Mouse (Mus musculus): ENCODE measurements around the gene Alms1. TPM values are rescaled to one million over a fixed set of nuclear protein-coding genes. Genes with fewer than 3 reads are reported as not detected.
"Not testable (repeated sequence)": the region's sequence is repeated elsewhere in the genome, so short reads cannot be mapped to it uniquely, and the experiment has no call there.

The Alms1 gene
- total RNA-seq, 4 experiments from 2014 or later, result 2.0 to 2.1 (median 2.0) TPM

- DNase-seq (ENCODE audit: low spot score), result not testable (repeated sequence)
These were observed 125.8 kb downstream of the Alms1 start, which contains the start of gene Nat8f7 for GRCm38 (mm10) chr6:85713105-85713504. TSS of gene Nat8f7 (minus strand) at chr6:85713205.

Small RNAs within 50 kb of the gene (microRNA-seq; reads per million reads assigned to microRNA genes)
- gene Gm27317, result not detected

Other genes starting within 250 kb of the Alms1 start
- 10 to 100 TPM; 62.7 to 80.9 (median 72.0) TPM for gene Rab11fip5, start 212.9 kb upstream of the Alms1 start, total RNA-seq (2022)
- gene Noto, start 163.6 kb upstream of the Alms1 start, total RNA-seq (2022), result not detected
- gene Smyd5, start 155.5 kb upstream of the Alms1 start, total RNA-seq (2022), result 10 to 100 TPM; 10.8 to 12.4 (median 11.6) TPM
- gene Cct7, start 136.0 kb upstream of the Alms1 start, total RNA-seq (2022), result 100 to 1,000 TPM; 135 to 164 (median 150) TPM
- 10 to 100 TPM; 11.5 to 12.6 (median 12.0) TPM for gene Pradc1, start 135.6 kb upstream of the Alms1 start, total RNA-seq (2022)
- gene Fbxo41, start 84.5 kb upstream of the Alms1 start, total RNA-seq (2022), result under 1 TPM in 2 of 4 experiments, not detected in 2; 0.03 TPM
- not detected for gene Egr4, start 73.9 kb upstream of the Alms1 start, total RNA-seq (2022)
- under 1 TPM in 2 of 4 experiments, not detected in 2; 0.30 to 0.72 TPM for gene Nat8f7, start 125.7 kb downstream of the Alms1 start, total RNA-seq (2022)
- gene Nat8f3, start 178.2 kb downstream of the Alms1 start, total RNA-seq (2022), result under 1 TPM; 0.41 to 0.66 (median 0.46) TPM
- under 1 TPM in 1 of 4 experiments, not detected in 3; 0.63 TPM for gene Nat8f6, start 233.4 kb downstream of the Alms1 start, total RNA-seq (2022)
- not detected for gene Nat8f5, start 233.4 kb downstream of the Alms1 start, total RNA-seq (2022)
- not detected for gene Nat8, start 244.6 kb downstream of the Alms1 start, total RNA-seq (2022)